Mouse (Mus musculus) limb, embryonic 15.5 days (tissue): Measurements from ENCODE around the gene Usp7. TPM values are rescaled to one million over a fixed set of nuclear protein-coding genes. Genes with fewer than 3 reads are reported as not detected.

ENCODE experiments used
- ATAC-seq: fragments of 200-750 bp; cut with Nextera tagmentation; 2 replicates; pipeline ENCODE4 v1.8.0; 2017; ENCODE audit warnings: low read depth, moderate TSS enrichment; ENCODE audit not compliant: insufficient number of reproducible peaks, low FRiP score, low TSS enrichment
- H3K27ac ChIP-seq: fragments of 300-500 bp; sonication (generic); 2 replicates; pipeline ENCODE4 v1.5.1; 2015; ENCODE audit warnings: moderate library complexity, mild to moderate bottlenecking, inconsistent platforms
- H3K27me3 ChIP-seq: fragments of 300-500 bp; sonication (generic); 2 replicates; pipeline ENCODE4 v1.6.1; 2015; ENCODE audit warnings: inconsistent platforms
- H3K36me3 ChIP-seq: fragments of 300-500 bp; sonication (generic); 2 replicates; pipeline ENCODE4 v1.6.1; 2015; ENCODE audit warnings: inconsistent platforms
- H3K4me1 ChIP-seq: fragments of 300-500 bp; sonication (generic); 2 replicates; pipeline ENCODE4 v1.6.1; 2015; ENCODE audit warnings: inconsistent platforms
- H3K4me2 ChIP-seq: fragments of 300-500 bp; sonication (generic); 2 replicates; pipeline ENCODE4 v1.6.1; 2015; ENCODE audit warnings: mild to moderate bottlenecking, inconsistent platforms
- H3K4me3 ChIP-seq: fragments of 300-500 bp; sonication (generic); 2 replicates; pipeline ENCODE4 v1.5.1; 2015; ENCODE audit warnings: mild to moderate bottlenecking, inconsistent platforms
- H3K9ac ChIP-seq: fragments of 300-500 bp; sonication (generic); 2 replicates; pipeline ENCODE4 v1.6.1; 2015; ENCODE audit warnings: inconsistent platforms
- H3K9me3 ChIP-seq: fragments of 300-500 bp; sonication (generic); 2 replicates; pipeline ENCODE4 v1.6.1; 2016; ENCODE audit warnings: inconsistent platforms
- WGBS: fragments of 180-500 bp; shearing (Covaris S2); methylation state at CpG from one replicate; pipeline ENCODE4 v1.1.7; 2015; 5-methylcytosine and 5-hydroxymethylcytosine counted together
- polyA plus RNA-seq: library from polyadenylated mRNA; unstranded; fragments of >200 nt; fragmentation: Nextera tagmentation; extraction: Ambion mirVana; gene quantifications from 2 replicates; pipeline ENCODE4 v1.2.1, GENCODE M21; 2015

Gene Usp7
- polyA plus RNA-seq, 1 experiment from 2014 or later = 28.9 TPM

DNA sequence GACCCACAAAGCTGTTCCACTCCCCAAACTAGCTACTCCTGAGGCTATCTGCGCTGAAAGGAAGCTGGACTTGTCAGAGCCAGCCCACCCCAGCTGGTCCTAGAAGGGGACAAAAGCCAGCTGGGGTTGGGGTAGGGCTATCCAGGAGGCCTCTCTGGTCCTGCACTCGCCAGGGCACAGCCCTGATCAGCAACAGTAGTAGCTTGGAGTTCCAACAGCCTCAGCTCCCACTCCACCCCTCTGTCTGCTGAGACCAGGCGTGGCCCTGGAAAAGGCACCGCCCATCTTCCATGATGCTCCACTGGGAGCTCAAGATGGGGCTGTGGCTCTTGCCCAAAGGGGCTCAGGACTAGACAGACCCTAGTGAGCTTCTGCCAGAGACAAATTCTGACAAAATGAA, 124.3 kb downstream of the Usp7 start:
- WGBS = 67% methylated on average over 4 of the region's 4 CpGs

GRCm38 (mm10) chr16:8667261-8667660, 124.8 kb downstream of the Usp7 start:
- Histone ChIP-seq H3K4me1 (peaks cover 57% of the 10 kb centered on the region), H3K27me3 (no peaks in the 10 kb centered on the region), H3K4me3 (no peak overlapping the region), H3K27ac (no peak overlapping the region), H3K9me3 (no peaks in the 10 kb centered on the region), H3K9ac (no peak overlapping the region), H3K4me2 (no peak overlapping the region), H3K36me3 (peaks cover 22% of the 10 kb centered on the region)
- no peak for ATAC-seq
- WGBS = 87% methylated on average over 7 of the region's 7 CpGs

More for the DNA sequence above, 124.3 kb downstream of the Usp7 start:
- no peak for ATAC-seq
- H3K4me1 ChIP-seq = peaks cover 62% of the 10 kb centered on the region
- H3K4me2 ChIP-seq = no peak overlapping the region
- H3K27ac ChIP-seq = no peak overlapping the region
- H3K9me3 ChIP-seq = no peaks in the 10 kb centered on the region
- 0 out of 2 replicates have a peak, but pooled peaks cover 3% of the 10 kb centered on the region for H3K27me3 ChIP-seq
- no peak overlapping the region for H3K9ac ChIP-seq
- no peak overlapping the region for H3K4me3 ChIP-seq
- H3K36me3 ChIP-seq = peaks cover 16% of the 10 kb centered on the region

- ATAC-seq = no peak
- Histone ChIP-seq H3K9me3 (no peaks in the 10 kb centered on the region), H3K4me2 (no peak overlapping the region), H3K9ac (no peak overlapping the region), H3K27ac (0 out of 2 replicates have a peak overlapping the region, but pooled peaks have one; percentile 34), H3K4me3 (no peak overlapping the region), H3K36me3 (peaks cover 30% of the 10 kb centered on the region), H3K4me1 (peaks cover 52% of the 10 kb centered on the region), H3K27me3 (no peaks in the 10 kb centered on the region)
- 57% methylated on average over 2 of the region's 2 CpGs for WGBS
Measured at GRCm38 (mm10) chr16:8666452-8666851, 125.7 kb downstream of the Usp7 start.

- H3K27ac ChIP-seq = no peak overlapping the region
- H3K9ac ChIP-seq = no peak overlapping the region
- H3K36me3 ChIP-seq = peaks cover 38% of the 10 kb centered on the region
- no peak for ATAC-seq
- H3K4me2 ChIP-seq = no peak overlapping the region
- WGBS = 85% methylated on average over 5 of the region's 5 CpGs
- H3K4me1 ChIP-seq = peaks cover 43% of the 10 kb centered on the region
- no peaks in the 10 kb centered on the region for H3K9me3 ChIP-seq
- no peaks in the 10 kb centered on the region for H3K27me3 ChIP-seq
- H3K4me3 ChIP-seq = no peak overlapping the region
Measured at GRCm38 (mm10) chr16:8665367-8665766, 126.7 kb downstream of the Usp7 start.

DNA sequence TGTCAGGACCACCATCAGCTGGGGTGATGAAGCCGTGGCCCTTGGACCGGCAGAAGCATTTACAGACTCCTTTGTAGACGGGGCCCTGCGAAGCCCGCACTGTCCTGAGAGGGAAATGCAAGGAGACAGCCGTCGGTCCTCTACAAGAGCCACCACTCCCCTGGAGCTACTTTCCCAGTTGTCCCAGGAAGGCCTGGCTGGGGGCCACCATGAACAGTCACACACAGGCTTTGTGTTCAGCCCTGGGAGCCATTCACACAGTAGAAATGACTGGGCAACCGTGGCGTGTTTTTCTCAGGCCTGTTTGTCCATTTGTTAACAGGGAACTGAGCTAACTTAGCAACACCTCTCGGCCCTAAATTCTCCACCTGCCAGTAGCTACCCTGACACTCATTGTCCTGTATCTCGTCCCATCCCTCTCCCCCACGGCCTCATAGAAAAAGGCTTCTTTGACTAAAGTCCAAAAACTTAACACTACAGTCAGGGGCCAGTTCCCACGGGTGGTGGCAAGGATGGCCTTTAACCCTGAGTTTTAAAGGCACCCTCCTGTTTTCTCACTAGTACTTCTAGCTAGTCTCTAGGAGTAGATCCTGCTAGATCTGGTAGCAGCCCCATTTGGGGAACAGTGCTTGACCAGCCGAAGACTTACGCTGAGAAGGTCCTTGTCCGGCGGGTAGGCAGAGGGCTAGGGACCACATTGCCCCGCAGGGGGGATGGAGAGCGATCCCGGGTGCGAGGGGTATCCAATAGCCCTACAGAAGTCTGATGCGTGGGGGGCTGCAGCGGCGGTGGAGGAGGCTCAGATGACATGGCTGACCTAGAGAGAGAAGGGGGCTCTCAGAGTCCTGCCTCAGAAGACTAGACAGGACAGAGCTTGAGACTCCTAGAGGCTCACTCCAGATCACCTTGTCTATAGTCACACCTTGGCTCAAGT, 128.2 kb downstream of the Usp7 start:
- Histone ChIP-seq H3K27ac (no peak overlapping the region), H3K27me3 (no peaks in the 10 kb centered on the region), H3K4me1 (peaks cover 30% of the 10 kb centered on the region), H3K9ac (no peak overlapping the region), H3K4me2 (no peak overlapping the region), H3K36me3 (peaks cover 51% of the 10 kb centered on the region), H3K9me3 (no peaks in the 10 kb centered on the region), H3K4me3 (no peak overlapping the region)
- no peak for ATAC-seq
- 87% methylated on average over 24 of the region's 24 CpGs for WGBS

DNA sequence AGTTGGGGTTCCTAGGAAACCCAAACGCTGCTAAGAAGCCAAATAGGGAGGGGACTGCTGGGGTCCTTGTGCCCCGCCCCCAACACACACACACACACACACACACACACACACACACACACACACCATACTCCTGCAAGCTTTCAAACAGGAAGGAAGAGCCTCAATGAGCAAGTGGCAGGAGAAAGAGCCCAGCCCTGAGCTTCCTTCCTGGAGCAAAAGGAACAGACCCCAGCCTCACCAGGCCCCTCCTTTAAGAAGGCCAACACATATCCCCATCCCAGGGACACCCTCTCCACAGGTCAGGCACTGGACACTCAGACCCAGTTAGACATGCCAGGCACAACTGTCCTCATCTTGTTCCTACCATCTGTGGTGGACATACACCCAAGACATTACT, 129.1 kb downstream of the Usp7 start:
- Histone ChIP-seq H3K4me1 (peaks cover 23% of the 10 kb centered on the region), H3K27me3 (no peaks in the 10 kb centered on the region), H3K9me3 (no peaks in the 10 kb centered on the region), H3K9ac (no peak overlapping the region), H3K36me3 (peaks cover 57% of the 10 kb centered on the region), H3K4me3 (no peak overlapping the region), H3K4me2 (no peak overlapping the region), H3K27ac (no peak overlapping the region)
- ATAC-seq = no peak
- WGBS = 67% methylated on average over 2 of the region's 2 CpGs

DNA sequence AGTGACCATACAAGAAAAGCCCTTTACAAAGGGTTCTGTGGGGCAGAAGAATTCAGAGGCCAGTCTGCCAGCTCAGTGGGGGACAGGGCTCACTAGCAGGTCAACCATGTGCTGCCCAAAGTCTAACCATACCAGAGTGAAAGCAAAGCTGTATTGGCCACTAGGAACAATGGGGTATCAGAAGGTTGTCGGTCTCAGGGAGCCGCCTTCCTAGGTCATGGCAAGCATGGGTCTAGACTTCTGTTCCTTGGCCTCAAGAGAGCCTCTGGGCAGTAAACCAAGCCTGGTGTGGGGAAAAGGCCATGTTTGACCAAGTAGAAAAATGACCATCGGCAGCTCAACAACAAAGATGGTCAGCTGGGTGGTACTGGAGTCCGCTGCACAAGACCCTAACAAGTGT, 133.3 kb downstream of the Usp7 start:
- Histone ChIP-seq H3K4me3 (no peak overlapping the region), H3K36me3 (peaks cover 91% of the 10 kb centered on the region), H3K9me3 (no peaks in the 10 kb centered on the region), H3K9ac (no peak overlapping the region), H3K27me3 (no peaks in the 10 kb centered on the region), H3K4me1 (0 out of 2 replicates have a peak, but pooled peaks cover 7% of the 10 kb centered on the region), H3K4me2 (no peak overlapping the region), H3K27ac (no peak overlapping the region)
- no peak for ATAC-seq
- 89% methylated on average over 4 of the region's 4 CpGs for WGBS

DNA sequence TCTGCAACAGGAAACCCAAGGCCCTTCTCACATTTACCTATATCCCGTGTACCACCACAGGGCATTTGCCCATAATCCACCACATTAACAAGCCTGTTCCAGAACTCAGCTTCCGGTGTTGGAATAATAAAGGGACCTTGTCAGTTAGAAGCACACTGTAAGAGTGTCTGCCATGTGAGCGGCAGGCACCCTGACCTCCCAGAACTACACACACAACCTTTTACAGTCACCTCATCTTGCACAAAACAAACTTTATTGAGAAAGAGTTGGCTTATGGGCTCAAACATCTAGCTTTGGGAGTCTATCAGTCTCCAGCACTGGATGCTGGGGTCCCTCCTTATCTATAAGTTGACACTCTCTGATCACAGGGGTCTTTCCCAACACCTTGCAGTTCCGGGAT, 133.8 kb downstream of the Usp7 start:
- Histone ChIP-seq H3K9me3 (no peaks in the 10 kb centered on the region), H3K36me3 (peaks cover 89% of the 10 kb centered on the region), H3K4me1 (0 out of 2 replicates have a peak, but pooled peaks cover 7% of the 10 kb centered on the region), H3K4me2 (no peak overlapping the region), H3K27me3 (no peaks in the 10 kb centered on the region), H3K4me3 (no peak overlapping the region), H3K27ac (no peak overlapping the region), H3K9ac (no peak overlapping the region)
- 76% methylated on average over 4 of the region's 4 CpGs for WGBS
- ATAC-seq = no peak

- no peak overlapping the region for H3K4me2 ChIP-seq
- H3K36me3 ChIP-seq = peaks cover 87% of the 10 kb centered on the region
- no peak for ATAC-seq
- H3K9me3 ChIP-seq = no peaks in the 10 kb centered on the region
- H3K27ac ChIP-seq = no peak overlapping the region
- no peaks in the 10 kb centered on the region for H3K27me3 ChIP-seq
- 79% methylated on average over 2 of the region's 2 CpGs for WGBS
- H3K9ac ChIP-seq = no peak overlapping the region
- H3K4me1 ChIP-seq = 0 out of 2 replicates have a peak, but pooled peaks cover 7% of the 10 kb centered on the region
- H3K4me3 ChIP-seq = no peak overlapping the region
Measured at GRCm38 (mm10) chr16:8656256-8656655, 135.9 kb downstream of the Usp7 start.

DNA sequence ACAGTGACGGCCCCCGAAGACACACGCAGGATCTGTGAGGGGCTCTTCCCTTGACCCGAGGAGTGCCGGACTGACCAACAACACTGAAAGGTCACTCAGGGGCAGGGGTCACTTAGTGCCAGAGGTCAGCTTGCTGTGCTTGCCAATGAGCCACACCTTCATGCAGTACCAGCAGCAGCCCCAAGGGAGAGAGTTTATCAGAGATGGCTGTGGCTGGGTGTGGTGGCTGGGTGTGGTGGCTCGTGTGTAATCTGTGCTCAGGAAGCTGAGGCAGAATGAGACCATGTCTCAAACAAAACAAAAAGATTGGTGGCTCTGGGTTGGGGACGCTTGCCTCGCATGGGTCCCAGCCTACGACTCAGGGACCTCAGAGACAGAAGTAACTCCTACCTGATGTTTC, 136.5 kb downstream of the Usp7 start:
- no peak for ATAC-seq
- 90% methylated on average over 9 of the region's 9 CpGs for WGBS
- H3K4me3 ChIP-seq = no peak overlapping the region
- H3K4me1 ChIP-seq = 0 out of 2 replicates have a peak, but pooled peaks cover 7% of the 10 kb centered on the region
- H3K9me3 ChIP-seq = no peaks in the 10 kb centered on the region
- no peaks in the 10 kb centered on the region for H3K27me3 ChIP-seq
- no peak overlapping the region for H3K4me2 ChIP-seq
- no peak overlapping the region for H3K9ac ChIP-seq
- peaks cover 89% of the 10 kb centered on the region for H3K36me3 ChIP-seq
- no peak overlapping the region for H3K27ac ChIP-seq

DNA sequence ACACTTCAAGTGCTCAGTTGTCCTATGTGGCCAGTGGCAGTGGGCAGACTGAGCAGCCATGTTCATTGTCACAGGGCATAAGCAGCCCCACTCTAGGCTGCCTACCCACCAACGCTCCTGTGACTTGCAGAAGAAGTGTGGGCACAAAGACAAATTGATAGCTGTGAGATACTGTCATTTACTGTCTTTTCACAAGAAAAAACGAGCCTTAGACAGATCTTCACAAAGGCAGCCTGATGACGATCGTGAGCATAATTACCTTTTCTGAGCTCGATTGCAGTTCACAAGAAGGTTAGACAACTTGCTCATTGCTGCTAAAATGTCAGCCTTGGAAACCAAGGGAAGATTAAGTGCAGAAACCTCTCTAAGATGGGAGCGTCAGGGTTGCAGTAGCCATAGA, 137.0 kb downstream of the Usp7 start:
- Histone ChIP-seq H3K27me3 (no peaks in the 10 kb centered on the region), H3K27ac (no peak overlapping the region), H3K4me2 (no peak overlapping the region), H3K9ac (no peak overlapping the region), H3K4me1 (0 out of 2 replicates have a peak, but pooled peaks cover 3% of the 10 kb centered on the region), H3K9me3 (no peaks in the 10 kb centered on the region), H3K36me3 (peaks cover 88% of the 10 kb centered on the region), H3K4me3 (no peak overlapping the region)
- no peak for ATAC-seq
- whole genome bisulfite sequencing = 81% methylated on average over 6 of the region's 6 CpGs

- Histone ChIP-seq H3K9ac (no peak overlapping the region), H3K4me1 (0 out of 2 replicates have a peak, but pooled peaks cover 3% of the 10 kb centered on the region), H3K4me2 (no peak overlapping the region), H3K27me3 (no peaks in the 10 kb centered on the region), H3K9me3 (no peaks in the 10 kb centered on the region), H3K4me3 (no peak overlapping the region), H3K36me3 (peaks cover 89% of the 10 kb centered on the region), H3K27ac (no peak overlapping the region)
- WGBS = 94% methylated on average over 3 of the region's 3 CpGs
- no peak for ATAC-seq
Measured at GRCm38 (mm10) chr16:8650007-8650406, 142.1 kb downstream of the Usp7 start.
